Mouse (Mus musculus) midbrain, embryonic 13.5 days (tissue): ENCODE measurements around the gene Map1s. TPM values are rescaled to one million over a fixed set of nuclear protein-coding genes. Genes with fewer than 3 reads are reported as not detected.

ENCODE experiments used
- ATAC-seq: fragments of 200-750 bp; cut with Nextera tagmentation; 2 replicates; pipeline ENCODE4 v1.8.0; 2017; ENCODE audit warnings: mild to moderate bottlenecking, moderate TSS enrichment, moderate library complexity
- H3K27ac ChIP-seq: fragments of 300-500 bp; sonication (generic); 2 replicates; pipeline ENCODE4 v1.5.1; 2015; ENCODE audit warnings: inconsistent platforms, mild to moderate bottlenecking, moderate library complexity
- H3K27me3 ChIP-seq: fragments of 300-500 bp; sonication (generic); 2 replicates; pipeline ENCODE4 v1.6.1; 2015; ENCODE audit warnings: mild to moderate bottlenecking, inconsistent platforms
- H3K36me3 ChIP-seq: fragments of 300-500 bp; sonication (generic); 2 replicates; pipeline ENCODE4 v1.6.1; 2015; ENCODE audit warnings: mild to moderate bottlenecking, inconsistent platforms
- H3K4me1 ChIP-seq: fragments of 300-500 bp; sonication (generic); replicated peaks from 2 replicates; pipeline ENCODE4 v1.6.1; 2015; ENCODE audit warnings: inconsistent platforms
- H3K4me2 ChIP-seq: fragments of 300-500 bp; sonication (generic); replicated peaks from 2 replicates; pipeline ENCODE4 v1.6.1; 2015; ENCODE audit warnings: moderate library complexity, mild to moderate bottlenecking, inconsistent platforms
- H3K4me3 ChIP-seq: fragments of 300-500 bp; sonication (generic); replicated peaks from 2 replicates; pipeline ENCODE4 v1.5.1; 2015; ENCODE audit warnings: mild to moderate bottlenecking, inconsistent platforms
- H3K9ac ChIP-seq: fragments of 300-500 bp; sonication (generic); replicated peaks from 2 replicates; pipeline ENCODE4 v1.6.1; 2015; ENCODE audit warnings: mild to moderate bottlenecking, inconsistent platforms
- H3K9me3 ChIP-seq: fragments of 300-500 bp; sonication (generic); 2 replicates; pipeline ENCODE4 v1.6.1; 2016; ENCODE audit warnings: mild to moderate bottlenecking, inconsistent platforms
- WGBS: fragments of 180-500 bp; shearing (Covaris S2); methylation state at CpG from one replicate; pipeline ENCODE4 v1.1.7; 2015; 5-methylcytosine and 5-hydroxymethylcytosine counted together
- polyA plus RNA-seq: library from polyadenylated mRNA; unstranded; fragments of >200 nt; fragmentation: Nextera tagmentation; extraction: Ambion mirVana; gene quantifications from 2 replicates; pipeline ENCODE4 v1.2.1, GENCODE M21; 2015

Map1s gene
- polyA plus RNA-seq, 1 experiment from 2014 or later: 61.0 TPM

GRCm38 (mm10) chr8:70880546-70880945 lies 25.2 kb upstream of the Map1s start:
- WGBS: 31% methylated on average over 11 of the region's 11 CpGs
- H3K9ac ChIP-seq: peak overlapping the region; percentile 34; the same call in 1 of the 2 replicates
- 0 out of 2 replicates have a peak, but pooled peaks cover 4% of the 10 kb centered on the region for H3K4me1 ChIP-seq
- no peaks in the 10 kb centered on the region for H3K36me3 ChIP-seq
- no peak overlapping the region for H3K4me3 ChIP-seq
- no peak for ATAC-seq
- 0 out of 2 replicates have a peak, but pooled peaks cover 8% of the 10 kb centered on the region for H3K27me3 ChIP-seq
- no peak overlapping the region for H3K4me2 ChIP-seq
- H3K9me3 ChIP-seq: no peaks in the 10 kb centered on the region
- H3K27ac ChIP-seq: no peak overlapping the region

GRCm38 (mm10) chr8:70884186-70884585 lies 21.5 kb upstream of the Map1s start:
- H3K9ac ChIP-seq: no peak overlapping the region
- ATAC-seq: no peak
- WGBS: 86% methylated on average over 4 of the region's 4 CpGs

GRCm38 (mm10) chr8:70884683-70885082 lies 21.0 kb upstream of the Map1s start:
- Histone ChIP-seq H3K27ac (no peak overlapping the region), H3K36me3 (no peaks in the 10 kb centered on the region), H3K4me1 (0 out of 2 replicates have a peak, but pooled peaks cover 6% of the 10 kb centered on the region), H3K9me3 (no peaks in the 10 kb centered on the region), H3K4me3 (no peak overlapping the region), H3K4me2 (no peak overlapping the region), H3K27me3 (peaks cover 28% of the 10 kb centered on the region), H3K9ac (no peak overlapping the region)
- no peak for ATAC-seq
- 95% methylated on average over 10 of the region's 10 CpGs for WGBS

More at GRCm38 (mm10) chr8:70884186-70884585, 21.5 kb upstream of the Map1s start:
- Histone ChIP-seq H3K9me3 (no peaks in the 10 kb centered on the region), H3K4me3 (no peak overlapping the region), H3K27ac (no peak overlapping the region), H3K4me2 (no peak overlapping the region), H3K4me1 (0 out of 2 replicates have a peak, but pooled peaks cover 8% of the 10 kb centered on the region), H3K27me3 (peaks cover 25% of the 10 kb centered on the region), H3K36me3 (no peaks in the 10 kb centered on the region)

GRCm38 (mm10) chr8:70885612-70886011 lies 20.1 kb upstream of the Map1s start:
- Histone ChIP-seq H3K4me2 (no peak overlapping the region), H3K9ac (no peak overlapping the region), H3K4me3 (no peak overlapping the region), H3K36me3 (0 out of 2 replicates have a peak, but pooled peaks cover under 1% of the 10 kb centered on the region), H3K4me1 (0 out of 2 replicates have a peak, but pooled peaks cover 4% of the 10 kb centered on the region), H3K9me3 (no peaks in the 10 kb centered on the region), H3K27ac (no peak overlapping the region), H3K27me3 (peaks cover 35% of the 10 kb centered on the region)
- 21% methylated on average over 12 of the region's 12 CpGs for WGBS
- no peak for ATAC-seq

- Histone ChIP-seq H3K9me3 (no peaks in the 10 kb centered on the region), H3K4me1 (peaks cover 12% of the 10 kb centered on the region), H3K27ac (no peak overlapping the region), H3K4me3 (no peak overlapping the region), H3K27me3 (peaks cover 56% of the 10 kb centered on the region), H3K36me3 (0 out of 2 replicates have a peak, but pooled peaks cover 5% of the 10 kb centered on the region), H3K4me2 (peak overlapping the region; percentile 33), H3K9ac (no peak overlapping the region)
- 7% methylated on average over 18 of the region's 18 CpGs for WGBS
- no peak for ATAC-seq
Measured at GRCm38 (mm10) chr8:70887669-70888068, 18.1 kb upstream of the Map1s start.

- Histone ChIP-seq H3K4me1 (peaks cover 18% of the 10 kb centered on the region), H3K9me3 (no peaks in the 10 kb centered on the region), H3K36me3 (peaks cover 31% of the 10 kb centered on the region), H3K27ac (no peak overlapping the region), H3K4me2 (no peak overlapping the region), H3K4me3 (no peak overlapping the region), H3K9ac (no peak overlapping the region), H3K27me3 (peaks cover 75% of the 10 kb centered on the region)
- WGBS: 96% methylated on average over 5 of the region's 5 CpGs
- ATAC-seq: no peak
Measured at GRCm38 (mm10) chr8:70890656-70891055, 15.1 kb upstream of the Map1s start.

GRCm38 (mm10) chr8:70891356-70891755 lies 14.4 kb upstream of the Map1s start:
- Histone ChIP-seq H3K27ac (no peak overlapping the region), H3K4me2 (no peak overlapping the region), H3K9me3 (no peaks in the 10 kb centered on the region), H3K27me3 (peaks cover 68% of the 10 kb centered on the region), H3K36me3 (peaks cover 35% of the 10 kb centered on the region), H3K4me3 (no peak overlapping the region), H3K4me1 (peaks cover 25% of the 10 kb centered on the region), H3K9ac (no peak overlapping the region)
- ATAC-seq: no peak
- WGBS: 8% methylated on average over 21 of the region's 21 CpGs

- H3K27me3 ChIP-seq: peaks cover 66% of the 10 kb centered on the region
- peak within 1 kb of the TSS; percentile 42 for H3K4me2 ChIP-seq
- H3K4me1 ChIP-seq: peaks cover 28% of the 10 kb centered on the region
- H3K36me3 ChIP-seq: peaks cover 35% of the 10 kb centered on the region
- H3K9me3 ChIP-seq: no peaks in the 10 kb centered on the region
- H3K27ac ChIP-seq: no peak within 1 kb of the TSS
- 3% methylated on average over 80 of the region's 80 CpGs for WGBS
- peak within 1 kb of the TSS; percentile 22 for H3K4me3 ChIP-seq
- peak within 1 kb of the TSS; percentile 40 for H3K9ac ChIP-seq
- no peak for ATAC-seq
Measured at GRCm38 (mm10) chr8:70892022-70892895, 13.5 kb upstream of the Map1s start, which contains the start of gene Slc5a5. Gene Slc5a5 (minus strand): TSS chr8:70892757.

GRCm38 (mm10) chr8:70892896-70893655 lies 12.7 kb upstream of the Map1s start:
- Histone ChIP-seq H3K4me3 (peak overlapping the region; percentile 22; the same call in 1 of the 2 replicates), H3K4me1 (peaks cover 24% of the 10 kb centered on the region), H3K36me3 (peaks cover 35% of the 10 kb centered on the region), H3K27ac (no peak overlapping the region), H3K4me2 (peak overlapping the region; percentile 42), H3K9ac (peak overlapping the region; percentile 40; the same call in 1 of the 2 replicates), H3K9me3 (no peaks in the 10 kb centered on the region), H3K27me3 (peaks cover 63% of the 10 kb centered on the region)
- 32% methylated on average over 20 of the region's 20 CpGs for WGBS
- ATAC-seq: no peak

GRCm38 (mm10) chr8:70893656-70894384 lies 11.9 kb upstream of the Map1s start:
- peaks cover 32% of the 10 kb centered on the region for H3K4me1 ChIP-seq
- ATAC-seq: 0 out of 2 replicates have a peak, but pooled peaks have one; percentile 9
- no peak overlapping the region for H3K27ac ChIP-seq
- peaks cover 35% of the 10 kb centered on the region for H3K36me3 ChIP-seq
- no peaks in the 10 kb centered on the region for H3K9me3 ChIP-seq
- no peak overlapping the region for H3K4me3 ChIP-seq
- peaks cover 56% of the 10 kb centered on the region for H3K27me3 ChIP-seq
- 30% methylated on average over 12 of the region's 12 CpGs for WGBS
- H3K9ac ChIP-seq: no peak overlapping the region
- H3K4me2 ChIP-seq: no peak overlapping the region

- no peak overlapping the region for H3K4me3 ChIP-seq
- H3K9ac ChIP-seq: no peak overlapping the region
- peaks cover 35% of the 10 kb centered on the region for H3K36me3 ChIP-seq
- no peaks in the 10 kb centered on the region for H3K9me3 ChIP-seq
- H3K4me2 ChIP-seq: no peak overlapping the region
- WGBS: 73% methylated on average over 2 of the region's 2 CpGs
- H3K4me1 ChIP-seq: peaks cover 33% of the 10 kb centered on the region
- H3K27me3 ChIP-seq: peaks cover 54% of the 10 kb centered on the region
- H3K27ac ChIP-seq: no peak overlapping the region
- ATAC-seq: no peak
Measured at GRCm38 (mm10) chr8:70894385-70894720, 11.4 kb upstream of the Map1s start.
